Comparison of ENCODE assay signal across 17 mouse cellular contexts in the genomic region with DNA sequence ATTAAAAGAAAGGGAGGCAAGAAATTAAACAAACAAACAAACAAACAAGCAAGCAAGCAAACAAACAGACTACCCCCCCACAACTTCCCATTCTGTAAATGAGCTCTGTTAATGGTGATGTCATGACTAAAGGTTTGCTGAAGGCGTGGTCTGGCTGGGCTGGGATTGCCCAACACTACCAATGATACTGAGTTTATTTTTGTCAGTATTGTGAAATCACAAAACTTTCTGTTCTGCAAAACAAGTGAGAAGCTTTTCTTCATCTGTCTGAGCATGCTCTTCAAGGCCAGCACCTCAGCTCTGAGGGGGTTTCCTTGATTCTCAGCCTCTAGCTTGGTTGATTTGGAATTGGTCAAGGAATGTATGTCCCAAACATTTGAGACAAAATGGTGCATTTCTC.
A peak's percentile ranks its signal among the peaks of the same experiment; 100 is the strongest.
DNase-seq lines count a peak whose midpoint lies in the region; ATAC-seq lines count a peak whose summit lies in the region.
"Had no signal": no experiment of that assay in that cellular context is flagged by ENCODE, and none has a peak within 500 bp of the region (broad histone marks: within the 10 kb centered on the region; RNA-seq: fewer than 3 reads in every experiment).

No protein-coding gene starts in this region.

- ATAC-seq in megakaryocyte, adult 5-6 weeks (ENCODE audit: poor library complexity, severe bottlenecking) = peak; percentile 98
- ATAC-seq: forebrain, embryonic 14.5 days had no signal

- intact Hi-C loops in heart, postnatal 36 days (cut with DNase I) = no loop called here

- DNase-seq in heart, adult 8-10 months (ENCODE audit: low spot score) = peak; percentile 0
- no peak for DNase-seq in heart, postnatal 36 days
- peak; percentile 15 for DNase-seq in 416B (ENCODE audit: low read depth)
- DNase-seq in adrenal gland, postnatal 14 days = peak; percentile 9
- no peak for DNase-seq in embryo, embryonic 10 days (ENCODE audit: low spot score)
- DNase-seq in spleen, postnatal 4 days (ENCODE audit: low spot score in 2 of 2) = no peak
- DNase-seq in cerebellum, postnatal 4 days (ENCODE audit: low spot score in 2 of 2) = no peak
- DNase-seq: cerebellum, adult 8-10 months; kidney, adult 2 months; kidney, postnatal 4 days; layer of hippocampus, postnatal 36 days; left cerebral cortex, postnatal 4 days; retina, postnatal 1 day; spleen, adult 18-20 months; thymus, postnatal 4 days had no signal

Comparison
In these comparisons a context has a peak if more than half of its experiments do, and no peak if none do; other contexts are left out.
1. DNase-seq: peak in heart, adult 8-10 months (single experiment), 416B (single experiment) and adrenal gland, postnatal 14 days (single experiment); none in heart, postnatal 36 days (0 of 2), embryo, embryonic 10 days (single experiment), spleen, postnatal 4 days (0 of 2) and cerebellum, postnatal 4 days (0 of 2).